Mouse (Mus musculus): ENCODE data around the gene Vmn2r74. TPM values are rescaled to one million over a fixed set of nuclear protein-coding genes. Genes with fewer than 3 reads are reported as not detected.

The Vmn2r74 gene
- polyA plus RNA-seq (2015; fragmentation: Nextera tagmentation; extraction: Ambion mirVana) = not detected in 2 replicates

DNA sequence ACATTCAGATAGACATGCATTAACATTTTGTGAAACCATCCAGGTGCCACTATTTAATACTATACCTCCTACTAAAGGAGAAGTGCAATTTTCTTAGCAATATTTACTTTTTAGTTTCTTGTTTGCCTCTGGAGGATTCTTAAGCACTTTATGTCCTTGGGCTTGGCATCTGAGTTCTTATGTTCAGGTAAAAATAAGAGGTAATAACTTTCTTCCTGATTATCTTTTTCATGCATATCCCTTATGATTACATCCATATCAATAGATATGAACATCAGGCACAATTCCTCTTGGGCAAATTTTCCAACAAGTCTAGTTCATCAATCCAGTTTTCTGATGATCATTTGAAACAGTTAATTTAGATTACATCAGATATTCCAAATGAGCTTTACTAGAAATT, at the start of gene Vmn2r74:
Gene Vmn2r74 (minus strand): TSS at position 101 of the 400 bp plus-strand sequence.

Other genes starting within 250 kb of the Vmn2r74 start
- not detected in 2 replicates for gene Vmn2r72, start 206.5 kb downstream of the Vmn2r74 start, polyA plus RNA-seq (2015; fragmentation: Nextera tagmentation; extraction: Ambion mirVana)
- gene Vmn2r73, start 85.4 kb downstream of the Vmn2r74 start, polyA plus RNA-seq (2015; fragmentation: Nextera tagmentation; extraction: Ambion mirVana) = not detected in 2 replicates
- not detected in 2 replicates for gene Vmn2r75, start 210.1 kb upstream of the Vmn2r74 start, polyA plus RNA-seq (2015; fragmentation: Nextera tagmentation; extraction: Ambion mirVana)